25 mouse cellular contexts compared by ENCODE assay signal in the genomic region with DNA sequence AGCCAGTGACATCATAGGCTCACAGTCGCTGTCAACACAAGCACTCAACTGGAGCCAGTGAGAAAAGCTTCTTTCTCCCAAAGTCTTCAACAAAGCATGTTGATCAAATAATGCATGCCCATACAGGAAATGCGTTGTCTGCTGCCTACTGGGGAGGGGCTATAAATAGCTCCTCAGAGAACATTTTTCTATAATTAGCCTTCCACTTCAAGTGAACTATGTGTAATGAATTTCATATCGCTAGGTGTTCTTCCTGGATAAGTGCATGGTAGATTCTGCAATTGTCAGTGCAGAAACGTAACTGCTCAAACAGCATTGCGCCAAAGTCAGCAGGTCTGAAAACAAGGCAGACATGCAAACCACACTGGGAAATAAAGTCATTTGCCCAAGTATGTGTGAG. TPM values are rescaled to one million over a fixed set of nuclear protein-coding genes. Genes with fewer than 3 reads are reported as not detected.
DNase-seq lines count a peak whose midpoint lies in the region; ATAC-seq and TF ChIP-seq lines count a peak whose summit lies in the region.
"Had no signal": no experiment of that assay in that cellular context is flagged by ENCODE, and none has a peak within 500 bp of the region (broad histone marks: within the 10 kb centered on the region; RNA-seq: fewer than 3 reads in every experiment).

No protein-coding gene starts in this region.

- intact Hi-C loops in heart, adult 2 months (cut with DNase I): no loop called here

- no peak overlapping the region for H3K9ac ChIP-seq in heart, adult 2 months (ENCODE audit: low read depth, low read length)
- H3K9ac ChIP-seq in lung, embryonic 16.5 days (ENCODE audit: low read length): no peak overlapping the region
- no peak overlapping the region for H3K9ac ChIP-seq in embryonic facial prominence, embryonic 14.5 days (ENCODE audit: low read depth, low read length)
- no peak overlapping the region for H3K9ac ChIP-seq in midbrain, embryonic 16.5 days (ENCODE audit: low read depth, low read length)
- H3K9ac ChIP-seq: kidney, embryonic 15.5 days; limb, embryonic 12.5 days; liver, embryonic 12.5 days; lung, embryonic 14.5 days; midbrain, embryonic 15.5 days had no signal

- no peaks in the 10 kb centered on the region for H3K36me3 ChIP-seq in heart, adult 2 months (ENCODE audit: control insufficient read depth, insufficient read depth, low read length)
- H3K36me3 ChIP-seq in lung, embryonic 16.5 days (ENCODE audit: control insufficient read depth, insufficient read depth, low read length): no peaks in the 10 kb centered on the region
- no peaks in the 10 kb centered on the region for H3K36me3 ChIP-seq in embryonic facial prominence, embryonic 14.5 days (ENCODE audit: control insufficient read depth, insufficient read depth, low read length)
- H3K36me3 ChIP-seq in midbrain, embryonic 16.5 days (ENCODE audit: control insufficient read depth, insufficient read depth, low read length): no peaks in the 10 kb centered on the region
- H3K36me3 ChIP-seq: hindbrain, embryonic 10.5 days; kidney, embryonic 15.5 days; limb, embryonic 12.5 days; liver, embryonic 12.5 days; midbrain, embryonic 15.5 days had no signal

- no peak for TF ChIP-seq CTCF in heart, adult 2 months (IDR thresholded peaks at IDR 0.05)

- H3K4me3 ChIP-seq in heart, adult 2 months: no peak overlapping the region
- H3K4me3 ChIP-seq in lung, embryonic 16.5 days (ENCODE audit: low read length): no peak overlapping the region
- H3K4me3 ChIP-seq in embryonic facial prominence, embryonic 14.5 days (ENCODE audit: low read depth, low read length): no peak overlapping the region
- H3K4me3 ChIP-seq in midbrain, embryonic 16.5 days (ENCODE audit: low read depth, low read length): no peak overlapping the region
- H3K4me3 ChIP-seq: erythroblast, embryonic 14.5 days; gastrocnemius, adult 2 months; hindbrain, embryonic 10.5 days; kidney, embryonic 15.5 days; limb, embryonic 12.5 days; liver, embryonic 12.5 days; midbrain, embryonic 15.5 days had no signal

- 35% methylated on average over 5 of the region's 5 CpGs for WGBS in heart, adult 2 months
- WGBS in lung, embryonic 16.5 days: 73% methylated on average over 5 of the region's 5 CpGs
- WGBS in embryonic facial prominence, embryonic 14.5 days: 65% methylated on average over 5 of the region's 5 CpGs
- 80% methylated on average over 5 of the region's 5 CpGs for WGBS in midbrain, embryonic 16.5 days

- H3K79me2 ChIP-seq in heart, adult 2 months (replicated peaks; ENCODE audit: control insufficient read depth, insufficient read depth, low read length): no peaks in the 10 kb centered on the region

- peak overlapping the region; percentile 47 for H3K27ac ChIP-seq in heart, adult 2 months
- H3K27ac ChIP-seq in lung, embryonic 16.5 days (ENCODE audit: low read length): peak overlapping the region; percentile 90; the same call in 1 of the 2 replicates
- H3K27ac ChIP-seq in embryonic facial prominence, embryonic 14.5 days (replicated peaks; ENCODE audit: low read depth, low read length): no peak overlapping the region
- H3K27ac ChIP-seq in midbrain, embryonic 16.5 days (ENCODE audit: low read length): no peak overlapping the region
- H3K27ac ChIP-seq: gastrocnemius, adult 2 months; hindbrain, embryonic 10.5 days; hindbrain, postnatal 0 days; kidney, embryonic 15.5 days; limb, embryonic 12.5 days; liver, embryonic 12.5 days; midbrain, embryonic 15.5 days had no signal

- no peak overlapping the region for H3K4me2 ChIP-seq in lung, embryonic 16.5 days (ENCODE audit: low read depth, low read length)
- no peak overlapping the region for H3K4me2 ChIP-seq in embryonic facial prominence, embryonic 14.5 days (ENCODE audit: low read depth, low read length)
- no peak overlapping the region for H3K4me2 ChIP-seq in midbrain, embryonic 16.5 days (ENCODE audit: low read length)
- H3K4me2 ChIP-seq: kidney, embryonic 15.5 days; limb, embryonic 12.5 days; liver, embryonic 12.5 days; lung, embryonic 14.5 days; midbrain, embryonic 15.5 days had no signal

- no peak for TF ChIP-seq POLR2A in heart, adult 2 months (IDR thresholded peaks at IDR 0.05; ENCODE audit: insufficient read depth, low read depth, low read length)

- no peaks in the 10 kb centered on the region for H3K27me3 ChIP-seq in heart, adult 2 months (ENCODE audit: control insufficient read depth, insufficient read depth, low read length)
- H3K27me3 ChIP-seq in lung, embryonic 16.5 days (ENCODE audit: control insufficient read depth, insufficient read depth, low read depth, low read length): no peaks in the 10 kb centered on the region
- no peaks in the 10 kb centered on the region for H3K27me3 ChIP-seq in embryonic facial prominence, embryonic 14.5 days (replicated peaks; ENCODE audit: control insufficient read depth, insufficient read depth, low read length)
- no peaks in the 10 kb centered on the region for H3K27me3 ChIP-seq in midbrain, embryonic 16.5 days (ENCODE audit: control insufficient read depth, insufficient read depth, low read depth, low read length)
- H3K27me3 ChIP-seq: liver, embryonic 12.5 days; Patski had no signal

- no peaks in the 10 kb centered on the region for H3K9me3 ChIP-seq in lung, embryonic 16.5 days (ENCODE audit: control insufficient read depth, low read length)
- H3K9me3 ChIP-seq in embryonic facial prominence, embryonic 14.5 days (ENCODE audit: control insufficient read depth, low read length): 0 out of 2 replicates have a peak, but pooled peaks cover under 1% of the 10 kb centered on the region
- no peaks in the 10 kb centered on the region for H3K9me3 ChIP-seq in midbrain, embryonic 16.5 days (replicated peaks; ENCODE audit: control insufficient read depth, low read length, poor library complexity, severe bottlenecking)
- H3K9me3 ChIP-seq: hindbrain, embryonic 10.5 days; kidney, embryonic 15.5 days; limb, embryonic 12.5 days; midbrain, embryonic 15.5 days had no signal

- peak in 1 of 2 experiments; percentile 8 for DNase-seq in heart, adult 2 months
- DNase-seq in heart, adult 11 months: no peak
- no peak for DNase-seq in lung, postnatal 4 days
- no peak for DNase-seq in embryonic facial prominence, embryonic 14.5 days (ENCODE audit: low spot score)
- no peak for DNase-seq in Muller cell, postnatal 12 days (ENCODE audit: inconsistent ontology term)
- DNase-seq: adrenal gland, postnatal 10 days; B cell, adult 2 months; cerebellum, adult 11-12 months; cerebellum, postnatal 14 days; gastrocnemius, adult 2 months; lung, embryonic 14.5 days; thymus, postnatal 4 days had no signal

- peaks cover 1% of the 10 kb centered on the region; the same call in 1 of the 2 replicates for H3K4me1 ChIP-seq in heart, adult 2 months (ENCODE audit: control insufficient read depth, insufficient read depth, low read length)
- peaks cover 5% of the 10 kb centered on the region for H3K4me1 ChIP-seq in lung, embryonic 16.5 days (replicated peaks; ENCODE audit: control insufficient read depth, insufficient read depth, low read length)
- H3K4me1 ChIP-seq in embryonic facial prominence, embryonic 14.5 days (ENCODE audit: control insufficient read depth, insufficient read depth, low read length): no peaks in the 10 kb centered on the region; the same call in 1 of the 2 replicates
- H3K4me1 ChIP-seq in midbrain, embryonic 16.5 days (ENCODE audit: control insufficient read depth, insufficient read depth, low read length): no peaks in the 10 kb centered on the region
- H3K4me1 ChIP-seq: hindbrain, embryonic 10.5 days; kidney, embryonic 15.5 days; limb, embryonic 12.5 days; liver, embryonic 12.5 days; midbrain, embryonic 15.5 days had no signal

- TF ChIP-seq EP300 in heart, adult 2 months (IDR thresholded peaks at IDR 0.05; ENCODE audit: insufficient read depth, low read depth, low read length): no peak

- no peak; the same call in 1 of the 2 replicates for ATAC-seq in lung, embryonic 16.5 days (ENCODE audit: low read depth)
- ATAC-seq in CD4-positive, CD25-positive, alpha-beta regulatory T cell, adult 4 months: peak; percentile 56
- ATAC-seq in embryonic facial prominence, embryonic 14.5 days (ENCODE audit: low read depth): 0 out of 2 replicates have a peak, but pooled peaks have one; percentile 30
- no peak for ATAC-seq in midbrain, embryonic 16.5 days
- ATAC-seq: activated CD4-positive, CD25-positive, alpha-beta regulatory T cell, adult 4 months; forebrain, embryonic 14.5 days; hindbrain, postnatal 0 days; liver, embryonic 12.5 days; midbrain, embryonic 15.5 days had no signal

RNA-seq across cellular contexts. Expression of a gene that starts 7.7 kb away (rescaled TPM):
- 1 to 10 TPM; 1.8 to 10.0 TPM for total RNA-seq in heart, adult 2 months (2021)
- 3.7 and 4.1 TPM in 2 replicates for polyA plus RNA-seq in heart, adult 2 months (2012; rRNA removed)
- polyA plus RNA-seq in lung, embryonic 16.5 days (2015; fragmentation: Nextera tagmentation; extraction: Ambion mirVana): 1.9 and 2.0 TPM in 2 replicates
- under 1 TPM; 0.17 to 0.32 TPM for polyA plus RNA-seq in CD4-positive, CD25-positive, alpha-beta regulatory T cell, adult 4 months (2017; shearing (Covaris generic))
- 1.7 and 2.7 TPM in 2 replicates for polyA plus RNA-seq in embryonic facial prominence, embryonic 14.5 days (2014; fragmentation: Nextera tagmentation; extraction: Ambion mirVana)
- polyA plus RNA-seq in midbrain, embryonic 16.5 days (2015; fragmentation: Nextera tagmentation; extraction: Ambion mirVana): 0.54 and 0.71 TPM in 2 replicates
- polyA plus RNA-seq: erythroblast, embryonic 14.5 days had no signal

Comparison
In these comparisons a context has a peak if more than half of its experiments do, and no peak if none do; other contexts are left out.
1. H3K27ac ChIP-seq: peak in heart, adult 2 months (single experiment) and lung, embryonic 16.5 days (single experiment); none in embryonic facial prominence, embryonic 14.5 days (single experiment) and midbrain, embryonic 16.5 days (single experiment).
2. ATAC-seq: peak in CD4-positive, CD25-positive, alpha-beta regulatory T cell, adult 4 months (single experiment) and embryonic facial prominence, embryonic 14.5 days (single experiment); none in lung, embryonic 16.5 days (single experiment) and midbrain, embryonic 16.5 days (single experiment).